Mouse (Mus musculus): ENCODE measurements at regions not wholly inside any gene's neighbourhood (a gene's known extent, or its start where the extent isn't known, plus 50 kb on each side); places are given as distances from the start of the nearest gene placed in this dataset.

GRCm38 (mm10) chr8:15487579-15487978, 441.7 kb upstream of the BB014433 start:
- DNase-seq (ENCODE audit: low read depth, low spot score): no peak

- DNase-seq (ENCODE audit: low read depth, low spot score): no peak
Measured at GRCm38 (mm10) chr8:15470561-15470960, 424.7 kb upstream of the BB014433 start.

- no peak for DNase-seq (ENCODE audit: low read depth, low spot score)
Measured at GRCm38 (mm10) chr8:15468540-15469476, 422.9 kb upstream of the BB014433 start.

GRCm38 (mm10) chr8:15438546-15438945, 392.7 kb upstream of the BB014433 start:
- DNase-seq (ENCODE audit: low read depth, low spot score): no peak

GRCm38 (mm10) chr8:15394722-15395115, 348.8 kb upstream of the BB014433 start:
- DNase-seq (ENCODE audit: low read depth, low spot score): no peak

- DNase-seq (ENCODE audit: low read depth, low spot score): no peak
Measured at GRCm38 (mm10) chr8:15393936-15394721, 348.3 kb upstream of the BB014433 start.

- DNase-seq (ENCODE audit: low read depth, low spot score): peak; percentile 18
Measured at GRCm38 (mm10) chr8:15392056-15392455, 346.2 kb upstream of the BB014433 start.

- DNase-seq (ENCODE audit: low read depth, low spot score): no peak
Measured at GRCm38 (mm10) chr8:15388791-15389190, 342.9 kb upstream of the BB014433 start.

- no peak for DNase-seq (ENCODE audit: low read depth, low spot score)
Measured at GRCm38 (mm10) chr8:15367063-15367462, 321.2 kb upstream of the BB014433 start.

- no peak for DNase-seq (ENCODE audit: low read depth, low spot score)
Measured at GRCm38 (mm10) chr8:15364546-15364945, 318.7 kb upstream of the BB014433 start.

- DNase-seq (ENCODE audit: low read depth, low spot score): no peak
Measured at GRCm38 (mm10) chr8:15344151-15344550, 298.3 kb upstream of the BB014433 start.

- DNase-seq (ENCODE audit: low read depth, low spot score): no peak
Measured at GRCm38 (mm10) chr8:15343616-15344015, 297.7 kb upstream of the BB014433 start.

- no peak for DNase-seq (ENCODE audit: low read depth, low spot score)
Measured at GRCm38 (mm10) chr8:15334532-15334931, 288.7 kb upstream of the BB014433 start.

- no peak for DNase-seq (ENCODE audit: low read depth, low spot score)
Measured at GRCm38 (mm10) chr8:15327312-15327711, 281.4 kb upstream of the BB014433 start.

- no peak for DNase-seq (ENCODE audit: low read depth, low spot score)
Measured at GRCm38 (mm10) chr8:15323421-15323820, 277.5 kb upstream of the BB014433 start.

- no peak for DNase-seq (ENCODE audit: low read depth, low spot score)
Measured at GRCm38 (mm10) chr8:15318082-15318816, 272.4 kb upstream of the BB014433 start.

- DNase-seq (ENCODE audit: low read depth, low spot score): no peak
Measured at GRCm38 (mm10) chr8:15313481-15313880, 267.6 kb upstream of the BB014433 start.

GRCm38 (mm10) chr8:15311509-15311908, 265.6 kb upstream of the BB014433 start:
- no peak for DNase-seq (ENCODE audit: low read depth, low spot score)

- DNase-seq (ENCODE audit: low read depth, low spot score): no peak
Measured at GRCm38 (mm10) chr8:15311045-15311444, 265.2 kb upstream of the BB014433 start.

GRCm38 (mm10) chr8:15304143-15304677, 258.3 kb upstream of the BB014433 start:
- DNase-seq (ENCODE audit: low read depth, low spot score): no peak

- DNase-seq (ENCODE audit: low read depth, low spot score): no peak
Measured at GRCm38 (mm10) chr8:15273775-15274174, 227.9 kb upstream of the BB014433 start.
